Mouse (Mus musculus) embryonic facial prominence, embryonic 10.5 days (tissue): ENCODE results near the gene Fam161a. TPM values are rescaled to one million over a fixed set of nuclear protein-coding genes. Genes with fewer than 3 reads are reported as not detected.
"Not testable (repeated sequence)": the region's sequence is repeated elsewhere in the genome, so short reads cannot be mapped to it uniquely, and the experiment has no call there.

Experiments
- DNase-seq: peaks from one replicate; pipeline ENCODE4 v3.0.0-alpha.2; 2017; ENCODE audit warnings: low spot score
- H3K27ac ChIP-seq: fragments of 300-500 bp; sonication (generic); replicated peaks from 2 replicates; pipeline ENCODE4 v1.5.1; 2016; ENCODE audit warnings: mild to moderate bottlenecking
- H3K27me3 ChIP-seq: fragments of 300-500 bp; sonication (generic); replicated peaks from 2 replicates; pipeline ENCODE4 v1.6.1; 2016; ENCODE audit warnings: low read depth, mild to moderate bottlenecking; ENCODE audit not compliant: poor library complexity, severe bottlenecking
- H3K36me3 ChIP-seq: fragments of 300-500 bp; sonication (generic); replicated peaks from 2 replicates; pipeline ENCODE4 v1.6.1; 2016; ENCODE audit warnings: mild to moderate bottlenecking, moderate library complexity
- H3K4me1 ChIP-seq: fragments of 300-500 bp; sonication (generic); 2 replicates; pipeline ENCODE4 v1.6.1; 2016
- H3K4me3 ChIP-seq: fragments of 300-500 bp; sonication (generic); 2 replicates; pipeline ENCODE4 v1.5.1; 2016; ENCODE audit warnings: mild to moderate bottlenecking, moderate library complexity
- H3K9me3 ChIP-seq: fragments of 300-500 bp; sonication (generic); 2 replicates; pipeline ENCODE4 v1.6.1; 2016; ENCODE audit warnings: mild to moderate bottlenecking
- WGBS: fragments of 180-500 bp; shearing (Covaris S2); methylation state at CpG from one replicate; pipeline ENCODE4 v1.1.7; 2016; 5-methylcytosine and 5-hydroxymethylcytosine counted together
- polyA plus RNA-seq: library from polyadenylated mRNA; unstranded; fragments of >200 nt; fragmentation: Nextera tagmentation; extraction: Ambion mirVana; gene quantifications from 2 replicates; pipeline ENCODE4 v1.2.1, GENCODE M21; 2016

Fam161a gene
- polyA plus RNA-seq, 1 experiment from 2014 or later = 2.8 TPM

DNA sequence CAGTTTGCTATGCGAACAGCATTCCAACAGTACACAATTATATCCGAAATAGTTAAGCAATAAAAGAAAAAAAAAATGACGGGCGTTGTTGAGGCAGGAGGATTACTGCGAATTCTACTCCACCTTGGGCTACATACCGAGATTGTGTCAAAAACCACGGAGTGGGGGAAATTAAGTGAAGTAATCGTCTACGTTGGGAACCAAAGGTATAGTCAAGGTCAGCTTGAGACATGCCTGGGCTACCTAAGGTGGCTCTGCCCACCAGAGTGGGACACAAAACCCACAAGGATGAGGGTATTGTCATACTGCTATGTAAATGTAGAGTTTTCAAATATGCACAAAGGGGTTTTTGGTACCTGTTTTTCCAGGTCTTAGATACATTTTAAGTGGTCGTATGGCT, 60.9 kb downstream of the Fam161a start:
- no peak for DNase-seq
- H3K27ac ChIP-seq = peak overlapping the region; percentile 88; the same call in 1 of the 2 replicates
- no peaks in the 10 kb centered on the region for H3K9me3 ChIP-seq
- no peaks in the 10 kb centered on the region for H3K27me3 ChIP-seq
- peak overlapping the region; percentile 80 for H3K4me3 ChIP-seq
- H3K36me3 ChIP-seq = no peaks in the 10 kb centered on the region
- peaks cover 8% of the 10 kb centered on the region for H3K4me1 ChIP-seq
- 11% methylated on average over 10 of the region's 10 CpGs for WGBS

GRCm38 (mm10) chr11:23068986-23069385, 61.7 kb downstream of the Fam161a start:
- H3K4me1 ChIP-seq, H3K36me3 ChIP-seq, H3K9me3 ChIP-seq, H3K27ac ChIP-seq, H3K27me3 ChIP-seq, DNase-seq, H3K4me3 ChIP-seq: not testable (repeated sequence)
- 94% methylated on average over 9 of the region's 9 CpGs for WGBS

DNA sequence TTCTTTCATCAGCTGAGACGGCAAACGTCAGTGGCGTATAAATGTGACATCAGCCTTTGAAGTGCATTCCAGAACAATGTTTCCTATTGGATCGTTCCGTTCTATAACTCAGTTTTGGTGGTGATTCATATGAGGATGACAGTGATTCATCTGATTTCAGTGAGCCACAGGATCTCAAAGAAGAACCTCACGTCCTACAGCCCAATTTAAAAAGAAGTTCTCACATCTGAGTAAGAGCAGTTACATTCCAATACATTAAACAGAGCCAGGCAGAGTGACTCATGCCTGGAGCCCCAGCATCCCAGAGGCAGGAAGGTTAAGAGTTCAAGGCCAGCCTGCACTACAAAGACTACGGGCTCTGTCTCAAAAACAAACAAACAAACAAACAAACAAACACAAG, 67.5 kb downstream of the Fam161a start:
- Histone ChIP-seq H3K4me3 (no peak overlapping the region), H3K27me3 (no peaks in the 10 kb centered on the region), H3K36me3 (no peaks in the 10 kb centered on the region), H3K9me3 (no peaks in the 10 kb centered on the region), H3K4me1 (no peaks in the 10 kb centered on the region; the same call in 1 of the 2 replicates), H3K27ac (no peak overlapping the region)
- no peak for DNase-seq
- WGBS = 85% methylated on average over 7 of the region's 7 CpGs

DNA sequence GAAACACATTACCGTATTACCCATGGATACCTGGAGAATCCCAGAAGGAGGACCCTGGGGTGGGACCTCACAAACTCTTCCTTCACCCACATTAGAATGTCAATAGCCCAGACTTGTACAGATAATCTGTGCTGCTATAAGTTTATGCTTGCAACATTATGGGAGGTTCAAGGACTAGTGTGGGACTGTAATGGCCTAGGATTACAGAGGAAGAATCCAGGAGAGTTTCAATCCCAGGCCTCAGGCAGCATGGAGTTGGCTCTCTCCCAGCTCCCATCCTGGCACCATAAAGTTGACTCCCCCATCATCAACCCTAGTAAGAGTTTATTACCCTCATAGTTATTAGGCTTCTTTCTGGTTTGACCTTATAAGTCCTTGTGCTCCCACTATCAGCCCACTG, 71.2 kb downstream of the Fam161a start:
- Histone ChIP-seq H3K4me1 (peaks cover 8% of the 10 kb centered on the region; the same call in 1 of the 2 replicates), H3K4me3 (no peak overlapping the region), H3K27me3 (no peaks in the 10 kb centered on the region), H3K36me3 (no peaks in the 10 kb centered on the region), H3K27ac (no peak overlapping the region), H3K9me3 (no peaks in the 10 kb centered on the region)
- WGBS = 98% methylated on average over 1 of the region's 1 CpGs
- DNase-seq = no peak

Other genes starting within 250 kb of the Fam161a start
- 2.4 and 3.4 TPM in 2 replicates for gene B3gnt2, start 146.6 kb upstream of the Fam161a start, polyA plus RNA-seq
- gene Zrsr1, start 35.5 kb upstream of the Fam161a start, polyA plus RNA-seq = 2.4 TPM in 2 replicates
- 4.3 and 4.6 TPM in 2 replicates for gene Gm28048, start 25.4 kb upstream of the Fam161a start, polyA plus RNA-seq
- 367 and 371 TPM in 2 replicates for gene Commd1, start 25.1 kb upstream of the Fam161a start, polyA plus RNA-seq
- 422 and 440 TPM in 2 replicates for gene Cct4, start 17.0 kb upstream of the Fam161a start, polyA plus RNA-seq
- gene Xpo1, start 248.5 kb downstream of the Fam161a start, polyA plus RNA-seq = 139 and 141 TPM in 2 replicates